Mouse (Mus musculus) left cerebral cortex, postnatal 4 days (tissue): ENCODE results near the gene Syn2. TPM values are rescaled to one million over a fixed set of nuclear protein-coding genes. Genes with fewer than 3 reads are reported as not detected.

ENCODE experiments used
- microRNA-seq: library from miRNA; unstranded; fragments of <30 nt; microRNA quantifications from one replicate; pipeline ENCODE4 v1.2.0, GENCODE M21; 2022
- total RNA-seq, 2 experiments: library from RNA; stranded (reverse); gene quantifications; 2 replicates each; pipeline ENCODE4 v1.2.3; 2021

Syn2 gene
- total RNA-seq, 2 experiments from 2014 or later = 140 to 169 TPM

Small RNA genes lying within 50 kb of the gene (microRNA-seq; reads per million reads assigned to microRNA genes)
- not detected for gene Gm24767

Other genes with a start within 250 kb of the Syn2 start
- gene Vgll4, start 164.9 kb upstream of the Syn2 start, total RNA-seq = 10 to 100 TPM; 60.0 to 63.7 TPM
- gene Tamm41, start 97.0 kb upstream of the Syn2 start, total RNA-seq = 10 to 100 TPM; 23.8 to 29.1 TPM
- gene Gm17482, start 92.4 kb downstream of the Syn2 start, total RNA-seq = not detected
- gene Timp4, start 117.3 kb downstream of the Syn2 start, total RNA-seq = 1 to 10 TPM; 3.9 to 4.1 TPM
- 1 to 10 TPM; 1.0 to 2.0 TPM for gene Pparg, start 226.0 kb downstream of the Syn2 start, total RNA-seq